In the genomic region with DNA sequence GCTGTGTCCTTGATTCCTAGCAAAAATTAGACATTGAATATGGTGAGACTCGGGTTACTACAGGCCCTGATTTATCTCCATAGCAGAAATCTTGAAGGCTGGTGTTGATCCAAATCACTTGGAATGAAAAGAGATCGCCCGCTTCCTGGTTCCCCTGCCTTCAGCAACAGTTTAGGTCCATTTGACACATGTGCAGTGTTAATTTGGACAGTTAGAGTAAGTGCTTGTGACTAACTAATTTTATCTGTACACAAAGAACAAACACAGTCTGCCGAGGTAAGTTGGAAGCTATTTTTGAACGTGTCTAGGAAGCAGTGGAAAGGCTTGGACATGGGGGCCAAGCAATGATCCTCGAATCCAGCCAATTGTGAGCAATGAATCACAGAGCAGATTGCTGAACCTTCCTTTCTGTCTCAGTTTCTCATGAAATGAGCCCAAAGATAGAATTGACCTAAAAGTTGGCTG, we compare ENCODE assay signal across 21 mouse cellular contexts.
DNase-seq lines count a peak whose midpoint lies in the region; ATAC-seq and TF ChIP-seq lines count a peak whose summit lies in the region.
"Had no signal": no experiment of that assay in that cellular context is flagged by ENCODE, and none has a peak within 500 bp of the region (broad histone marks: within the 10 kb centered on the region; RNA-seq: fewer than 3 reads in every experiment).

No protein-coding gene starts in this region.

- no peak for TF ChIP-seq POLR2A in heart, adult 2 months (IDR thresholded peaks at IDR 0.05; ENCODE audit: insufficient read depth, low read depth, low read length)

- no peak for ATAC-seq in kidney, embryonic 15.5 days (replicated peaks; ENCODE audit: low FRiP score)
- ATAC-seq in midbrain, embryonic 11.5 days (ENCODE audit: low FRiP score) = no peak
- no peak for ATAC-seq in midbrain, embryonic 15.5 days (replicated peaks)
- no peak for ATAC-seq in hindbrain, embryonic 11.5 days (ENCODE audit: low FRiP score)
- ATAC-seq: midbrain, embryonic 16.5 days had no signal

- no peaks in the 10 kb centered on the region for H3K79me2 ChIP-seq in heart, adult 2 months (replicated peaks; ENCODE audit: control insufficient read depth, insufficient read depth, low read length)

- H3K27ac ChIP-seq in heart, adult 2 months = peak overlapping the region; percentile 77
- H3K27ac ChIP-seq in kidney, embryonic 15.5 days = peak overlapping the region; percentile 59
- H3K27ac ChIP-seq in midbrain, embryonic 11.5 days (ENCODE audit: low read depth, low read length) = no peak overlapping the region
- H3K27ac ChIP-seq in midbrain, embryonic 15.5 days = no peak overlapping the region
- no peak overlapping the region for H3K27ac ChIP-seq in hindbrain, embryonic 11.5 days (ENCODE audit: low read depth, low read length)
- H3K27ac ChIP-seq: embryonic facial prominence, embryonic 13.5 days; hindbrain, embryonic 13.5 days; intestine, embryonic 15.5 days; limb, embryonic 15.5 days; neural tube, embryonic 15.5 days had no signal

- H3K27me3 ChIP-seq in heart, adult 2 months (ENCODE audit: control insufficient read depth, insufficient read depth, low read length) = no peaks in the 10 kb centered on the region
- H3K27me3 ChIP-seq in kidney, embryonic 15.5 days = no peaks in the 10 kb centered on the region
- no peaks in the 10 kb centered on the region for H3K27me3 ChIP-seq in midbrain, embryonic 11.5 days (ENCODE audit: control insufficient read depth, insufficient read depth, low read length)
- no peaks in the 10 kb centered on the region for H3K27me3 ChIP-seq in midbrain, embryonic 15.5 days (replicated peaks)
- H3K27me3 ChIP-seq in hindbrain, embryonic 11.5 days (ENCODE audit: control insufficient read depth, insufficient read depth, low read length) = no peaks in the 10 kb centered on the region
- H3K27me3 ChIP-seq: CH12.LX; embryonic facial prominence, embryonic 13.5 days; hindbrain, embryonic 13.5 days; intestine, embryonic 15.5 days; limb, embryonic 15.5 days; neural tube, embryonic 15.5 days had no signal

- 39% methylated on average over 6 of the region's 6 CpGs for WGBS in heart, adult 2 months
- WGBS in kidney, embryonic 15.5 days = 52% methylated on average over 6 of the region's 6 CpGs
- 88% methylated on average over 6 of the region's 6 CpGs for WGBS in midbrain, embryonic 11.5 days
- 76% methylated on average over 6 of the region's 6 CpGs for WGBS in midbrain, embryonic 15.5 days
- WGBS in hindbrain, embryonic 11.5 days = 85% methylated on average over 6 of the region's 6 CpGs

- intact Hi-C loops in heart, adult 2 months (cut with DNase I) = loop anchor here (10.0 kb wide), 1 partner anchor 436 kb away; no protein-coding TSS in a partner anchor
- intact Hi-C loops in heart, postnatal 36 days (cut with DNase I) = loop anchor here (10.0 kb wide), 2 partner anchors 436 to 486 kb away; no protein-coding TSS in a partner anchor

- H3K9ac ChIP-seq in heart, adult 2 months (ENCODE audit: low read depth, low read length) = no peak overlapping the region
- H3K9ac ChIP-seq in kidney, embryonic 15.5 days = no peak overlapping the region
- H3K9ac ChIP-seq in midbrain, embryonic 11.5 days (ENCODE audit: low read length) = no peak overlapping the region
- no peak overlapping the region for H3K9ac ChIP-seq in midbrain, embryonic 15.5 days
- no peak overlapping the region for H3K9ac ChIP-seq in hindbrain, embryonic 11.5 days (ENCODE audit: low read depth, low read length)
- H3K9ac ChIP-seq: embryonic facial prominence, embryonic 13.5 days; forebrain, postnatal 0 days; hindbrain, embryonic 13.5 days; intestine, embryonic 15.5 days; limb, embryonic 15.5 days; neural tube, embryonic 15.5 days had no signal

- peaks cover 14% of the 10 kb centered on the region for H3K4me1 ChIP-seq in heart, adult 2 months (ENCODE audit: control insufficient read depth, insufficient read depth, low read length)
- peaks cover 12% of the 10 kb centered on the region for H3K4me1 ChIP-seq in kidney, embryonic 15.5 days
- peaks cover 4% of the 10 kb centered on the region; the same call in 1 of the 2 replicates for H3K4me1 ChIP-seq in midbrain, embryonic 11.5 days (ENCODE audit: control insufficient read depth, insufficient read depth, low read length)
- peaks cover 19% of the 10 kb centered on the region for H3K4me1 ChIP-seq in midbrain, embryonic 15.5 days
- H3K4me1 ChIP-seq in hindbrain, embryonic 11.5 days (replicated peaks; ENCODE audit: control insufficient read depth, insufficient read depth, low read length) = 0 out of 2 replicates have a peak, but pooled peaks cover 3% of the 10 kb centered on the region
- H3K4me1 ChIP-seq: megakaryocyte, embryonic 14.5 days had no signal

- peaks cover 9% of the 10 kb centered on the region for H3K36me3 ChIP-seq in heart, adult 2 months (ENCODE audit: control insufficient read depth, insufficient read depth, low read length)
- H3K36me3 ChIP-seq in kidney, embryonic 15.5 days = no peaks in the 10 kb centered on the region
- no peaks in the 10 kb centered on the region for H3K36me3 ChIP-seq in midbrain, embryonic 11.5 days (ENCODE audit: control insufficient read depth, insufficient read depth, low read length)
- H3K36me3 ChIP-seq in midbrain, embryonic 15.5 days (replicated peaks) = no peaks in the 10 kb centered on the region
- no peaks in the 10 kb centered on the region for H3K36me3 ChIP-seq in hindbrain, embryonic 11.5 days (ENCODE audit: control insufficient read depth, insufficient read depth, low read length)
- H3K36me3 ChIP-seq: embryonic facial prominence, embryonic 13.5 days; hindbrain, embryonic 13.5 days; intestine, embryonic 15.5 days; limb, embryonic 15.5 days; neural tube, embryonic 15.5 days had no signal

- no peak for TF ChIP-seq EP300 in heart, adult 2 months (IDR thresholded peaks at IDR 0.05; ENCODE audit: insufficient read depth, low read depth, low read length)

- TF ChIP-seq CTCF in heart, adult 2 months (IDR thresholded peaks at IDR 0.05) = no peak

- DNase-seq in heart, adult 2 months = no peak
- DNase-seq in heart, postnatal 36 days = no peak
- DNase-seq in kidney, postnatal 36 days = no peak
- DNase-seq in midbrain, embryonic 11.5 days (ENCODE audit: low spot score, missing footprints) = peak; percentile 62
- no peak for DNase-seq in hindbrain, embryonic 11.5 days (ENCODE audit: low spot score)
- DNase-seq: adrenal gland, postnatal 36 days; cerebellum, adult 11-12 months; cerebellum, postnatal 14 days; thymus, adult 18-20 months; thymus, postnatal 4 days had no signal

- no peaks in the 10 kb centered on the region for H3K9me3 ChIP-seq in kidney, embryonic 15.5 days (replicated peaks)
- no peaks in the 10 kb centered on the region for H3K9me3 ChIP-seq in midbrain, embryonic 11.5 days (ENCODE audit: control insufficient read depth, low read length)
- no peaks in the 10 kb centered on the region for H3K9me3 ChIP-seq in midbrain, embryonic 15.5 days
- no peaks in the 10 kb centered on the region for H3K9me3 ChIP-seq in hindbrain, embryonic 11.5 days (ENCODE audit: control insufficient read depth, low read length)
- H3K9me3 ChIP-seq: embryonic facial prominence, embryonic 13.5 days; hindbrain, embryonic 13.5 days; intestine, embryonic 15.5 days; limb, embryonic 15.5 days; neural tube, embryonic 15.5 days had no signal

- H3K4me3 ChIP-seq in heart, adult 2 months = no peak overlapping the region
- no peak overlapping the region for H3K4me3 ChIP-seq in kidney, embryonic 15.5 days (replicated peaks)
- H3K4me3 ChIP-seq in midbrain, embryonic 11.5 days (ENCODE audit: low read depth, low read length) = no peak overlapping the region
- H3K4me3 ChIP-seq in midbrain, embryonic 15.5 days = no peak overlapping the region
- H3K4me3 ChIP-seq in hindbrain, embryonic 11.5 days (ENCODE audit: low read depth, low read length) = no peak overlapping the region
- H3K4me3 ChIP-seq: embryonic facial prominence, embryonic 13.5 days; hindbrain, embryonic 13.5 days; intestine, embryonic 15.5 days; limb, embryonic 15.5 days; megakaryocyte, embryonic 14.5 days; neural tube, embryonic 15.5 days had no signal

- no peak overlapping the region for H3K4me2 ChIP-seq in kidney, embryonic 15.5 days
- no peak overlapping the region for H3K4me2 ChIP-seq in midbrain, embryonic 11.5 days
- H3K4me2 ChIP-seq in midbrain, embryonic 15.5 days = no peak overlapping the region
- no peak overlapping the region for H3K4me2 ChIP-seq in hindbrain, embryonic 11.5 days (replicated peaks; ENCODE audit: low read depth, low read length)
- H3K4me2 ChIP-seq: embryonic facial prominence, embryonic 13.5 days; hindbrain, embryonic 13.5 days; intestine, embryonic 15.5 days; limb, embryonic 15.5 days; neural tube, embryonic 15.5 days had no signal

Comparison
In these comparisons a context has a peak if more than half of its experiments do, and no peak if none do; other contexts are left out.
1. H3K27ac ChIP-seq: peak in heart, adult 2 months (single experiment) and kidney, embryonic 15.5 days (single experiment); none in midbrain, embryonic 11.5 days (single experiment), midbrain, embryonic 15.5 days (single experiment) and hindbrain, embryonic 11.5 days (single experiment).